Mouse (Mus musculus): ENCODE measurements around the gene Hectd3.

DNA sequence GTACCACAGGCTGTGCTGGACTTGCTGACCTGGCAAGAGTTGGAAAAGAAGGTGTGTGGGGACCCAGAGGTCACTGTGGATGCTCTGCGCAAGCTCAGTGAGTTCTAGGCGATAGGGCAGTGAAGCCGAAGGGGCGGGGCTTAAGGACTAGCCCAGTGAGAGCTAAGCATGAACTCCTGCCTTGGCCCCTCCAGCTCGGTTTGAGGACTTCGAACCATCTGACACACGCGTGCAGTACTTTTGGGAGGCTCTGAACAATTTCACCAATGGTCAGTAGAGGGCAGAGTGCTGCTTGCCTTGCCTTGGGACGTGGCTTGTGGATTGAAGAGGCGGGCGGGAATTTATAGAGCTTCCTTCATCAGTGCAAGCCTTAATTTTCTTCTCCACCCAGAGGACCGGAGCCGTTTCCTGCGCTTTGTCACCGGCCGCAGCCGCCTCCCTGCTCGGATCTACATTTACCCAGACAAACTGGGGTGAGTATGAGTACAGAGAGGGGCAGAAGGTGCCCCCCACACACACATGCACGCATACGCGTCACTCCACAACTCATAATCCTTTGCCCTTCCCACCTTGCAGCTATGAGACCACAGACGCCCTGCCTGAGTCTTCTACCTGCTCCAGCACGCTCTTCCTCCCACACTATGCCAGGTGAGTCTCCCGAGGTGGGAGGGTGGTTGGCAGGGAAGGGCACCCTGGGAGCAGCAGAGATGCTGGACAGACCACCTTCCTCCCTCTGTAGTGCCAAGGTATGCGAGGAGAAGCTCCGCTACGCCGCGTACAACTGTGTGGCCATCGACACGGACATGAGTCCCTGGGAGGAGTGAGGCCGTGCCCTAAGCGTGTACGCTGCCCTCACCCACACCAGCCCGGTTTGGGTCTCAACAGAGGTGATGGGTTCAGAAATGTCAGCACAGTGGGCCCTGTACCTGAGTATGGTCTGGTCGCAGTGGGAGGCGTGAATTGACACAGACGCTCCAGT is 7.7 kb downstream of the Hectd3 start:
- peak; percentile 79 for TF ChIP-seq CTCF (IDR thresholded peaks at IDR 0.05; ENCODE audit: low read depth, low read length)
- no peak for TF ChIP-seq POLR2A (IDR thresholded peaks at IDR 0.05; ENCODE audit: insufficient read depth, low read length)
